Mouse (Mus musculus) kidney, postnatal 10 days (tissue): ENCODE measurements at regions not wholly inside any gene's neighbourhood (a gene's known extent, or its start where the extent isn't known, plus 50 kb on each side); places are given as distances from the start of the nearest gene placed in this dataset.
"Not testable (repeated sequence)": the region's sequence is repeated elsewhere in the genome, so short reads cannot be mapped to it uniquely, and the experiment has no call there.

Experiments used
- DNase-seq: peaks from one replicate; pipeline ENCODE4 v3.0.0; 2021; ENCODE audit warnings: mixed read lengths

GRCm38 (mm10) chr9:48053580-48053979 lies 108.2 kb upstream of the Nxpe4 start:
- peak; percentile 58 for DNase-seq

- peak; percentile 29 for DNase-seq
Observed at GRCm38 (mm10) chr9:48055246-48055645, 106.6 kb upstream of the Nxpe4 start.

- DNase-seq, result peak; percentile 57
Observed at GRCm38 (mm10) chr9:48058599-48058998, 103.2 kb upstream of the Nxpe4 start.

- no peak for DNase-seq
Observed at GRCm38 (mm10) chr9:48059549-48060165, 102.2 kb upstream of the Nxpe4 start.

GRCm38 (mm10) chr9:48060996-48061395 lies 100.8 kb upstream of the Nxpe4 start:
- DNase-seq, result no peak

GRCm38 (mm10) chr9:48066730-48067345 lies 95.0 kb upstream of the Nxpe4 start:
- DNase-seq, result no peak

GRCm38 (mm10) chr9:48072592-48072991 lies 89.2 kb upstream of the Nxpe4 start:
- DNase-seq, result no peak

- DNase-seq, result no peak
Observed at GRCm38 (mm10) chr9:48073096-48073495, 88.7 kb upstream of the Nxpe4 start.

- no peak for DNase-seq
Observed at GRCm38 (mm10) chr9:48075661-48076240, 86.1 kb upstream of the Nxpe4 start.

- DNase-seq, result no peak
Observed at GRCm38 (mm10) chr9:48082461-48082860, 79.4 kb upstream of the Nxpe4 start.

- DNase-seq, result not testable (repeated sequence)
Observed at GRCm38 (mm10) chr9:48084196-48084595, 77.6 kb upstream of the Nxpe4 start.

GRCm38 (mm10) chr9:48089661-48090060 lies 72.2 kb upstream of the Nxpe4 start:
- DNase-seq, result peak; percentile 9

- no peak for DNase-seq
Observed at GRCm38 (mm10) chr9:48094756-48095155, 67.1 kb upstream of the Nxpe4 start.

GRCm38 (mm10) chr9:48099846-48100245 lies 62.0 kb upstream of the Nxpe4 start:
- DNase-seq, result no peak

GRCm38 (mm10) chr9:48106441-48107167 lies 55.2 kb upstream of the Nxpe4 start:
- DNase-seq, result peak; percentile 45

GRCm38 (mm10) chr9:48108994-48109619 lies 52.7 kb upstream of the Nxpe4 start:
- no peak for DNase-seq

- DNase-seq, result no peak
Observed at GRCm38 (mm10) chr9:48111316-48111890, 50.4 kb upstream of the Nxpe4 start.
